31 mouse cellular contexts compared by ENCODE assay signal in the genomic region with DNA sequence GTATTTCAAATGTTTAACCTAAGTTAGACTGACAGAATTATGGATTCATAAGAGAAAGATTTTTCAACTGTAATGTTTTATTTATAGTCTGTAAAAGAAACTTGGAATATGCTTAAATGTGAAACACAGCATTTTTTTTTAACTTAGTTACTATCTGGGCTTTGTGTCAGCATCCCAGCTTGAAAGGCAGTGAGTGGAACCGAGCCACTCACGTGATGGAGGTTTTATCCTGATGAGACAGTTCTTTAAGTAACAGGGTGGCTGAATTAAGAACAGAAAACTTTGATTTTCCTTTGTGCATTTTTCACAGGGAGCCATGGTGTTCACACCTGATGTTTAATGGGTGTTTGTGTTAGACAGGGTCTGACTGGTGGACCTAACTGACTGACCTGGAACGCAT.
"Had no signal": no experiment of that assay in that cellular context is flagged by ENCODE, and none has a peak within 500 bp of the region (broad histone marks: within the 10 kb centered on the region; RNA-seq: fewer than 3 reads in every experiment).

No protein-coding gene starts in this region.

- DNase-seq: left cerebral cortex, postnatal 4 days; liver; liver, embryonic 13.5 days; liver, postnatal 0 days; lung, adult 18-20 months; lung, adult 2 months; lung, embryonic 14.5 days; lung, postnatal 10 days; lung, postnatal 14 days; lung, postnatal 36 days; lung, postnatal 4 days; midbrain, embryonic 14.5 days had no signal

- H3K4me1 ChIP-seq: limb, embryonic 10.5 days; limb, embryonic 12.5 days; limb, embryonic 13.5 days; limb, embryonic 15.5 days; liver, embryonic 12.5 days; liver, embryonic 13.5 days; liver, embryonic 15.5 days; lung, embryonic 15.5 days; midbrain, embryonic 10.5 days; midbrain, embryonic 12.5 days; midbrain, embryonic 13.5 days; midbrain, embryonic 15.5 days had no signal

- H3K4me2 ChIP-seq: limb, embryonic 12.5 days; limb, embryonic 13.5 days; limb, embryonic 15.5 days; liver, embryonic 11.5 days; liver, embryonic 12.5 days; liver, embryonic 13.5 days; liver, embryonic 15.5 days; lung, embryonic 14.5 days; lung, embryonic 15.5 days; midbrain, embryonic 11.5 days; midbrain, embryonic 12.5 days; midbrain, embryonic 13.5 days; midbrain, embryonic 15.5 days had no signal

- H3K4me3 ChIP-seq: limb, embryonic 10.5 days; limb, embryonic 12.5 days; limb, embryonic 13.5 days; limb, embryonic 15.5 days; liver, embryonic 12.5 days; liver, embryonic 13.5 days; liver, embryonic 15.5 days; lung, embryonic 15.5 days; megakaryocyte, embryonic 14.5 days; midbrain, embryonic 10.5 days; midbrain, embryonic 12.5 days; midbrain, embryonic 13.5 days; midbrain, embryonic 15.5 days; myocyte had no signal

- H3K27me3 ChIP-seq: limb, embryonic 12.5 days; limb, embryonic 13.5 days; limb, embryonic 15.5 days; liver, embryonic 12.5 days; liver, embryonic 13.5 days; liver, embryonic 15.5 days; lung, embryonic 15.5 days; megakaryocyte, embryonic 14.5 days; midbrain, embryonic 12.5 days; midbrain, embryonic 13.5 days; midbrain, embryonic 15.5 days had no signal

- H3K27ac ChIP-seq: limb, embryonic 10.5 days; limb, embryonic 12.5 days; limb, embryonic 13.5 days; limb, embryonic 15.5 days; liver, embryonic 12.5 days; liver, embryonic 13.5 days; liver, embryonic 14.5 days; liver, embryonic 15.5 days; lung, embryonic 15.5 days; macrophage; midbrain, embryonic 10.5 days; midbrain, embryonic 12.5 days; midbrain, embryonic 13.5 days; midbrain, embryonic 15.5 days had no signal

- H3K9ac ChIP-seq: limb, embryonic 12.5 days; limb, embryonic 13.5 days; limb, embryonic 15.5 days; liver, embryonic 12.5 days; liver, embryonic 13.5 days; liver, embryonic 14.5 days; liver, embryonic 15.5 days; liver, postnatal 0 days; lung, embryonic 14.5 days; lung, embryonic 15.5 days; midbrain, embryonic 12.5 days; midbrain, embryonic 13.5 days; midbrain, embryonic 15.5 days had no signal

- H3K9me3 ChIP-seq: limb, embryonic 10.5 days; limb, embryonic 12.5 days; limb, embryonic 13.5 days; limb, embryonic 15.5 days; liver, embryonic 12.5 days; liver, embryonic 13.5 days; liver, embryonic 15.5 days; lung, embryonic 15.5 days; megakaryocyte, embryonic 14.5 days; midbrain, embryonic 10.5 days; midbrain, embryonic 12.5 days; midbrain, embryonic 13.5 days; midbrain, embryonic 15.5 days had no signal

- ATAC-seq: liver, embryonic 12.5 days; liver, postnatal 0 days; lung, postnatal 0 days; midbrain, embryonic 13.5 days; midbrain, embryonic 15.5 days; midbrain, embryonic 16.5 days had no signal
